Mouse (Mus musculus) ES-E14 (cell line): ENCODE data around the gene Ifnz. TPM values are rescaled to one million over a fixed set of nuclear protein-coding genes. Genes with fewer than 3 reads are reported as not detected.
"Not testable (repeated sequence)": the region's sequence is repeated elsewhere in the genome, so short reads cannot be mapped to it uniquely, and the experiment has no call there.

Experiments
- DNase-seq: peaks from one replicate; pipeline ENCODE4 v3.0.0-alpha.2; 2013; ENCODE audit warnings: low read depth, low spot score
- H3K27ac ChIP-seq: 2 replicates; pipeline ENCODE4 v1.5.1; 2012; ENCODE audit warnings: low read depth, mild to moderate bottlenecking, low read length, moderate library complexity, mixed read lengths; ENCODE audit not compliant: poor library complexity, insufficient read depth, severe bottlenecking
- H3K36me3 ChIP-seq: 2 replicates; pipeline ENCODE4 v1.6.1; 2012; ENCODE audit warnings: mild to moderate bottlenecking, low read length, moderate library complexity, mixed read lengths; ENCODE audit not compliant: control insufficient read depth, poor library complexity, insufficient read depth, severe bottlenecking
- H3K4me1 ChIP-seq, 2 experiments: fragments of 150-350 bp in 1 of 2; sonication (generic) in 1 of 2; 2 replicates each; pipeline ENCODE4 v1.6.1; 2012; ENCODE audit warnings: low read length in 2 of 2, mild to moderate bottlenecking in 1 of 2, mixed read lengths in 1 of 2; ENCODE audit not compliant: control insufficient read depth in 2 of 2, insufficient read depth in 2 of 2, poor library complexity in 1 of 2
- H3K4me3 ChIP-seq, 2 experiments: fragments of 150-350 bp in 1 of 2; sonication (generic) in 1 of 2; 2 replicates each; pipeline ENCODE4 v1.5.1; 2012; ENCODE audit warnings: low read length in 2 of 2, low read depth in 1 of 2, mild to moderate bottlenecking in 1 of 2, mixed read lengths in 1 of 2; ENCODE audit not compliant: insufficient read depth in 1 of 2, poor library complexity in 1 of 2, severe bottlenecking in 1 of 2
- H3K9ac ChIP-seq: 2 replicates; pipeline ENCODE4 v1.6.1; 2012; ENCODE audit warnings: low read depth, mild to moderate bottlenecking, low read length, mixed read lengths; ENCODE audit not compliant: poor library complexity, insufficient read depth, severe bottlenecking
- H3K9me3 ChIP-seq: fragments of 150-350 bp; sonication (generic); 2 replicates; pipeline ENCODE4 v1.6.1; 2012; ENCODE audit warnings: low read depth, mild to moderate bottlenecking, low read length; ENCODE audit not compliant: control insufficient read depth, insufficient read depth
- CHD2 ChIP-seq: IDR thresholded peaks from 2 replicates; pipeline ENCODE4 v1.6.1; 2014; ENCODE audit warnings: mild to moderate bottlenecking, low read depth, low read length, inconsistent platforms
- HCFC1 ChIP-seq: IDR thresholded peaks from 2 replicates; pipeline ENCODE4 v1.6.1; 2012; ENCODE audit warnings: low read length, inconsistent platforms, borderline replicate concordance; ENCODE audit not compliant: insufficient read depth
- MAFK ChIP-seq: IDR thresholded peaks from 2 replicates; pipeline ENCODE4 v1.6.1; 2014; ENCODE audit warnings: mild to moderate bottlenecking, low read depth, low read length, inconsistent platforms; ENCODE audit not compliant: insufficient read depth
- ZC3H11A ChIP-seq: IDR thresholded peaks from 2 replicates; pipeline ENCODE4 v1.6.1; 2012; ENCODE audit warnings: low read depth, mild to moderate bottlenecking, inconsistent platforms, low read length, borderline replicate concordance
- ZNF384 ChIP-seq: IDR thresholded peaks from 2 replicates; pipeline ENCODE4 v1.6.1; 2012; ENCODE audit warnings: low read depth, low read length, inconsistent platforms
- in situ Hi-C, 2 experiments: fragments of 600-800 bp; cut with MboI; formaldehyde crosslinking; loops; one replicate each; pipeline ENCODE4 v1.15.1; 2025; ENCODE audit warnings: low sequenced_read_pairs in 2 of 2, inconsistent platforms in 1 of 2; ENCODE audit not compliant: unreplicated experiment in 2 of 2
- total RNA-seq: library from RNA; depleted of rRNA; stranded (reverse); fragments of 300-350 nt; gene quantifications from 2 replicates; pipeline ENCODE4 v1.2.3, GENCODE M21; 2012

Gene Ifnz
- total RNA-seq, 1 experiment = not detected

DNA sequence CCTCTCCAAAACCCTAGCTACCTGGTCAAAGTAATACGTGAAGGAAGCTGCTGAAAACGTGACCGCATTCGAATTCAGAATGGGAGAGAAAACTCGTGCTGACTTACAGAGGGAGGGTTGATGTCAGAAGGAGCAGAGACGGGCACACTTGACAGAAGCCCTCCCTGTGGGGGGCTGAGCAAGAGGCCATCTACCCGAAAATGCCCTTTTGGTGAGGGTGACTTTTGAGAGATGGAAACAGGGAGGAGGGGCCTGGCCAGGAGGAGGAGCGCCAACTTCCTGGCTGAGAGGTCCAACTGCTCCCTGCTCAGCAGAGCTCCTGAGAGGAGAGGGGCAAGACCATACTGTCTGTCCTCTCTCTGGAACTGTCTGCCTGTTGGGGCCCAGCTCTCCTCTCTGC is 23.3 kb downstream of the Ifnz start, which contains the start of gene Gm13288:
Gene Gm13288, plus strand, starts transcription at position 301 of the 400 bp plus-strand sequence.
- H3K4me3 ChIP-seq, H3K9me3 ChIP-seq, in situ Hi-C loops, H3K9ac ChIP-seq, DNase-seq, H3K4me1 ChIP-seq, H3K27ac ChIP-seq, H3K36me3 ChIP-seq: not testable (repeated sequence)

DNA sequence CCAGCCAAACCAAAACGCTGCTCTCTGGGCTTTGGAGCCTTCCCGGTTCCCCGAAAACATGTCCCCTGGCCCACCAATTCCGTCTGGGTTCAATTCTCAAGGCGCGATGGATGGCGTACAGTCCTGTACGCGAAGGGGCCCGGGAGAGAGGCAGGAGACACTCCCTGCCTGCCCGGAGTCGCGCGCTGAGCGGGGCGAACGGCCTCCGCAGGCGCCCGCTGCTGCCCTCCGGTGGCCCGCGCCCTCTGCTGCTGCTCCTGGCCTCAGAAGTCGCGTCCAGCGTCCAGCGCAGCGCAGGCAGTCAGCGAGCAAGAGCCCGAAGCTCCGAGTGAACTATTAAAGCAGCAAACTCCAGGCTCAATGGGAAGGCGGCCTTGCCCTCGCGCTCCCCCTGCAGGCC is 23.8 kb downstream of the Ifnz start:
- H3K4me1 ChIP-seq, H3K9me3 ChIP-seq, H3K36me3 ChIP-seq, DNase-seq, in situ Hi-C loops, H3K27ac ChIP-seq, H3K9ac ChIP-seq, H3K4me3 ChIP-seq: not testable (repeated sequence)

DNA sequence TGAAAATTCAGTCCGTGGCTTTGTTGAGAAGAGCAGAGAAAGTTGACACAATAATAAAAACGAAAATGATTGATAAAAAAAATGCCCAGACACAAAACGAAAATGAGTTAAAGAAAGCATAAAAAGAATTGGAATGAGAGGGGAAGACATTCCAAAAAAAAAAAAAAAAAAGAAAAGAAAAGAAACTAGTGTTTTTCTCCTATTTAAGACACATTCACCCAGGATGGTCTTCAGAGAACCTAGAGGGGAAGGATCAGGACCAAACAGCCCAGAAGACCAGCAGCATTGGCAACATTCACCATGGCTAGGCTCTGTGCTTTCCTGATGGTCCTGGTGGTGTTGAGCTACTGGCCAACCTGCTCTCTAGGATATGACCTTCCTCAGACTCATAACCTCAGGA is 34.0 kb downstream of the Ifnz start, which contains the start of gene Ifna7:
Gene Ifna7, plus strand, starts transcription at position 301 of the 400 bp plus-strand sequence.
- no peak for DNase-seq
- no peak within 1 kb of the TSS for H3K27ac ChIP-seq
- no peak within 1 kb of the TSS for H3K9ac ChIP-seq
- in situ Hi-C loops = no loop called here
- no peaks in the 10 kb centered on the region for H3K9me3 ChIP-seq
- no peaks in the 10 kb centered on the region for H3K4me1 ChIP-seq
- H3K4me3 ChIP-seq = no peak within 1 kb of the TSS
- H3K36me3 ChIP-seq = no peaks in the 10 kb centered on the region
- TF ChIP-seq ZC3H11A (no peak), MAFK (no peak), ZNF384 (no peak), HCFC1 (no peak)

DNA sequence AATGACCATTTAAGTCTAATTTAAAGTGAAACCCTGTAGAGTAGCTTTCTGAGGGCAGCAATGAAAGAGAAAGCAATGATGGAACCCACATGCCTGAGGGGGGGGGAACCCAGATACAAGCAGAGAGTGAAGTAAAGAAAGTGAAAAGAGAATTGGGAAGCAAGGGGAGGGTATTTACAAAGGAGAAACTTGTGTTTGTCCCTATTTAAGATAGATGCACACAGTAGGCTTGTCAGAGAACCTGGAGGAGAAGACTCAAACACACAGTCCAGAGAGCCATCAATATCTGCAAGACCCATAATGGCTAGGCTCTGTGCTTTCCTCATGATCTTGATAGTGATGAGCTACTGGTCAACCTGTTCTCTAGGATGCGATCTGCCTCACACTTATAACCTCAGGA is 37.7 kb downstream of the Ifnz start, which contains the start of gene Ifna11:
Gene Ifna11, plus strand, starts transcription at position 301 of the 400 bp plus-strand sequence.
- Histone ChIP-seq H3K9me3 (no peaks in the 10 kb centered on the region), H3K36me3 (no peaks in the 10 kb centered on the region), H3K9ac (no peak within 1 kb of the TSS), H3K4me1 (no peaks in the 10 kb centered on the region), H3K27ac (no peak within 1 kb of the TSS), H3K4me3 (no peak within 1 kb of the TSS)
- in situ Hi-C loops = no loop called here
- DNase-seq = no peak
- TF ChIP-seq ZC3H11A (no peak), ZNF384 (no peak), HCFC1 (no peak), MAFK (no peak), CHD2 (no peak)

DNA sequence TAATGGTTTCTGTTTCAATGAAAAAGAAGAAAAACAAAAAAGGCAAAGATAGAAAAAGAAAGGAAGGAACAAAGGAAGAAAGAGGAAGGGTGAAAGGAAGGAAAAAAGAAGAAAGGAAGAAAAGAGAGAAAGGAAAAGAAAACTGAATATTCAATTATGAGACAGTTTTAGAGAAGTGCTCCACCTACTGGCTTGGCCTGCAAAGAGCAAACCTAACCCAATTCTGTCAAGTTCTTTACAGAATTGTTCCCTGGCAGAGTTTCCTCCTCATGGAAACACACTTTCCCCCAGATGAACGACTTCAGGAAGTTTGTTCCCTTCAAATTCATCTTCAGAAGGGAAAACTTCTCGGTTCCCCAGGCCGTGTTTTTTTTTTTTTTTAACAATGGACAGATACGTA is 41.1 kb downstream of the Ifnz start:
- Histone ChIP-seq H3K4me1 (no peaks in the 10 kb centered on the region), H3K4me3 (no peak overlapping the region), H3K9ac (no peak overlapping the region), H3K9me3 (no peaks in the 10 kb centered on the region), H3K36me3 (no peaks in the 10 kb centered on the region), H3K27ac (no peak overlapping the region)
- no peak for TF ChIP-seq MAFK
- TF ChIP-seq ZC3H11A = no peak
- no peak for TF ChIP-seq HCFC1
- no peak for TF ChIP-seq CHD2
- TF ChIP-seq ZNF384 = no peak
- no peak for DNase-seq
- in situ Hi-C loops = no loop called here

DNA sequence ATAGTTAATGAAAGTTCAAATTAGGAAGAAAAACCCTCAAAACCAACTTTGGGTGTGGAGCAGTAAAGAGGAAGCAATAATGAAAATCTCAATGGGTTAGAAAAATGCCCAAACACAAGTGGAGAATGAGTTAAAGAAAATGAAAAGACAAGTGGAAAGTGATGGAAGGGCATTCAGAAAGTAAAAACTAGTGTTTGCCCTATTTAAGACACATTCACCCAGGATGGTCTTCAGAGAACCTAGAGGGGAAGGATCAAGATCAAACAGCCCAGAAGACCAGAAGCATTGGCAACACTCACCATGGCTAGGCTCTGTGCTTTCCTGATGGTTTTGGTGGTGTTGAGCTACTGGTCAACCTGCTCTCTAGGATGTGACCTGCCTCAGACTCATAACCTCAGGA is 45.2 kb downstream of the Ifnz start, which contains the start of gene Ifna6:
Gene Ifna6, plus strand, starts transcription at position 301 of the 400 bp plus-strand sequence.
- H3K9ac ChIP-seq, H3K4me3 ChIP-seq, DNase-seq, H3K9me3 ChIP-seq, H3K27ac ChIP-seq, H3K4me1 ChIP-seq, in situ Hi-C loops, H3K36me3 ChIP-seq: not testable (repeated sequence)
